In the genomic region with DNA sequence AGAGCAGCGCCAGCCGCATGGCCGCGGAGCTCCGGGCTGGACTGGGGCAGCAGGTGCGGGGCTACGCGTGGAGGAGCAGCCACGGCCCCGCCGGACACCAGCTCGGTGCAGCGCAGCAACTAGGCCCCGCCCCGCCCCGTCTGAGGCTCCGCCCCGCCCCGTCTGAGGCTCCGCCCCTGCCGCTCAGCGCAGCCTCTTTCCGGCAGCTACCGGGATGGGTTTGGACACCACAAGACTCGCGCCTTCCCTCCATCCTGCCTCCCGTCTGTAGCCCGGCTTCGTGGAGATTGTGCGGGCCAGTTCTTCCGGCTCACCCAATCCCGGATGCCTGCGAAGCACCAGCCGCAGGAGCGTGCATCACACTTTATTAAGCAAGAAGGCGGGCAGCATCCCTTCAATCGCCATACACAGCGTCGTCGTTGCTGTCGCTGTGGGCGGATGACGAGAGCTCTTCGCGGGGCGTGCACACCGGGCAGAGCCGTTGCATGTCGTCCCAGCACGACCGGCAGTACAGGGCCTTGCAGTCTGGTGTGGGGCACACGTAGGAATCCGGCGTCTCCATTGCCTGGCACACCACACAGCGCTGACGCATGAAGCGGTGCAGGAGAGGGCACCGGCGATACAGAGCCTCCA, we compare ENCODE assay signal across 8 mouse cellular contexts. TPM values are rescaled to one million over a fixed set of nuclear protein-coding genes. Genes with fewer than 3 reads are reported as not detected.
A peak's percentile ranks its signal among the peaks of the same experiment; 100 is the strongest.
DNase-seq lines count a peak whose midpoint lies in the region; ATAC-seq and TF ChIP-seq lines count a peak whose summit lies in the region.

TSS of gene Adam15 (minus strand) at position 128 of the 633 bp plus-strand sequence.

- ATAC-seq in embryonic facial prominence, embryonic 12.5 days (ENCODE audit: insufficient number of reproducible peaks, insufficient read depth, low FRiP score, low TSS enrichment) = peak; percentile 81
- ATAC-seq in limb, embryonic 11.5 days (ENCODE audit: insufficient number of reproducible peaks, low FRiP score, low TSS enrichment, low read depth) = peak; percentile 84
- ATAC-seq in midbrain, embryonic 13.5 days = peak; percentile 92

- H3K9ac ChIP-seq in embryonic facial prominence, embryonic 12.5 days = peak within 1 kb of the TSS; percentile 65
- peak within 1 kb of the TSS; percentile 61 for H3K9ac ChIP-seq in limb, embryonic 11.5 days (ENCODE audit: low read length)
- peak within 1 kb of the TSS; percentile 77 for H3K9ac ChIP-seq in midbrain, embryonic 13.5 days (replicated peaks)

- DNase-seq in 3134 (ENCODE audit: extremely low read depth, insufficient read length, low spot score) = peak; percentile 92
- peak; percentile 94 for DNase-seq in adrenal gland, postnatal 25 days
- peak; percentile 92 to 94 for DNase-seq in heart, adult 18-20 months
- peak; percentile 95 for DNase-seq in kidney, adult 2 months
- DNase-seq in limb, embryonic 11.5 days (ENCODE audit: low spot score) = peak; percentile 91

- peaks cover 44% of the 10 kb centered on the region for H3K27me3 ChIP-seq in embryonic facial prominence, embryonic 12.5 days
- no peaks in the 10 kb centered on the region for H3K27me3 ChIP-seq in kidney, adult 2 months (replicated peaks; ENCODE audit: control insufficient read depth, insufficient read depth, low read length)
- 0 out of 2 replicates have a peak, but pooled peaks cover 3% of the 10 kb centered on the region for H3K27me3 ChIP-seq in limb, embryonic 11.5 days (ENCODE audit: control insufficient read depth, insufficient read depth, low read length)
- peaks cover 48% of the 10 kb centered on the region for H3K27me3 ChIP-seq in midbrain, embryonic 13.5 days
- no peaks in the 10 kb centered on the region for H3K27me3 ChIP-seq in small intestine, adult 2 months (ENCODE audit: control insufficient read depth, insufficient read depth, low read length)

- no peak for TF ChIP-seq CTCF in kidney, adult 2 months (conservative IDR thresholded peaks at IDR 0.05; ENCODE audit: insufficient read depth, insufficient read length, low read depth, low read length)
- TF ChIP-seq CTCF in small intestine, adult 2 months (IDR thresholded peaks at IDR 0.05; ENCODE audit: extremely low read depth, insufficient read length, insufficient replicate concordance, low read depth, low read length) = no peak

- peaks cover 19% of the 10 kb centered on the region for H3K4me1 ChIP-seq in embryonic facial prominence, embryonic 12.5 days
- peaks cover 4% of the 10 kb centered on the region; the same call in 1 of the 2 replicates for H3K4me1 ChIP-seq in kidney, adult 2 months (ENCODE audit: control insufficient read depth, insufficient read depth, low read length)
- H3K4me1 ChIP-seq in limb, embryonic 11.5 days (ENCODE audit: control insufficient read depth, insufficient read depth, low read length) = peaks cover 11% of the 10 kb centered on the region; the same call in 1 of the 2 replicates
- peaks cover 20% of the 10 kb centered on the region for H3K4me1 ChIP-seq in midbrain, embryonic 13.5 days (replicated peaks)
- H3K4me1 ChIP-seq in small intestine, adult 2 months (ENCODE audit: control insufficient read depth, insufficient read depth, insufficient read length, low read length) = peaks cover 23% of the 10 kb centered on the region

- peaks cover 20% of the 10 kb centered on the region; the same call in 1 of the 2 replicates for H3K36me3 ChIP-seq in embryonic facial prominence, embryonic 12.5 days
- no peaks in the 10 kb centered on the region for H3K36me3 ChIP-seq in kidney, adult 2 months (ENCODE audit: control insufficient read depth, insufficient read depth, low read length)
- H3K36me3 ChIP-seq in limb, embryonic 11.5 days (ENCODE audit: control insufficient read depth, insufficient read depth, low read length) = peaks cover 5% of the 10 kb centered on the region; the same call in 1 of the 2 replicates
- H3K36me3 ChIP-seq in midbrain, embryonic 13.5 days = peaks cover 6% of the 10 kb centered on the region
- peaks cover 3% of the 10 kb centered on the region; the same call in 1 of the 2 replicates for H3K36me3 ChIP-seq in small intestine, adult 2 months (ENCODE audit: control insufficient read depth, insufficient read depth, low read length)

- H3K27ac ChIP-seq in embryonic facial prominence, embryonic 12.5 days = peak within 1 kb of the TSS; percentile 46; the same call in 1 of the 2 replicates
- H3K27ac ChIP-seq in kidney, adult 2 months (ENCODE audit: insufficient read depth, low read depth, low read length) = peak within 1 kb of the TSS; percentile 53
- H3K27ac ChIP-seq in limb, embryonic 11.5 days (replicated peaks; ENCODE audit: low read depth, low read length) = no peak within 1 kb of the TSS
- H3K27ac ChIP-seq in midbrain, embryonic 13.5 days = peak within 1 kb of the TSS; percentile 86
- H3K27ac ChIP-seq in small intestine, adult 2 months (ENCODE audit: insufficient read depth, low read depth, low read length) = peak within 1 kb of the TSS; percentile 28; the same call in 1 of the 2 replicates

- H3K4me2 ChIP-seq in embryonic facial prominence, embryonic 12.5 days (replicated peaks) = peak within 1 kb of the TSS; percentile 97
- H3K4me2 ChIP-seq in limb, embryonic 11.5 days (ENCODE audit: low read depth, severe bottlenecking) = peak within 1 kb of the TSS; percentile 96
- H3K4me2 ChIP-seq in midbrain, embryonic 13.5 days (replicated peaks) = peak within 1 kb of the TSS; percentile 90

- TF ChIP-seq POLR2A in kidney, adult 2 months (IDR thresholded peaks at IDR 0.05; ENCODE audit: low read depth, low read length) = no peak
- TF ChIP-seq POLR2A in small intestine, adult 2 months (IDR thresholded peaks at IDR 0.05; ENCODE audit: low read depth, low read length) = no peak; the same call in 1 of the 2 replicates

- under 1% methylated on average over 55 of the region's 59 CpGs for WGBS in embryonic facial prominence, embryonic 12.5 days
- WGBS in kidney, adult 2 months = under 1% methylated on average over 59 of the region's 59 CpGs
- WGBS in limb, embryonic 11.5 days = 1% methylated on average over 59 of the region's 59 CpGs
- WGBS in midbrain, embryonic 13.5 days = under 1% methylated on average over 51 of the region's 59 CpGs
- WGBS in small intestine, adult 2 months = under 1% methylated on average over 57 of the region's 59 CpGs

- peak within 1 kb of the TSS; percentile 66 for H3K4me3 ChIP-seq in embryonic facial prominence, embryonic 12.5 days
- H3K4me3 ChIP-seq in kidney, adult 2 months (ENCODE audit: insufficient read depth, low read depth, low read length) = peak within 1 kb of the TSS; percentile 62
- peak within 1 kb of the TSS; percentile 48 for H3K4me3 ChIP-seq in limb, embryonic 11.5 days (ENCODE audit: low read depth, low read length)
- peak within 1 kb of the TSS; percentile 62 for H3K4me3 ChIP-seq in midbrain, embryonic 13.5 days (replicated peaks)
- peak within 1 kb of the TSS; percentile 80 for H3K4me3 ChIP-seq in small intestine, adult 2 months (ENCODE audit: low read depth, low read length)

- H3K9me3 ChIP-seq in embryonic facial prominence, embryonic 12.5 days = no peaks in the 10 kb centered on the region
- H3K9me3 ChIP-seq in limb, embryonic 11.5 days (ENCODE audit: control insufficient read depth, low read length) = no peaks in the 10 kb centered on the region
- H3K9me3 ChIP-seq in midbrain, embryonic 13.5 days = no peaks in the 10 kb centered on the region

RNA-seq across cellular contexts. Expression of gene Adam15, which starts in this region (rescaled TPM):
- total RNA-seq in adrenal gland, postnatal 25 days (2021) = 50.4 and 65.1 TPM in 2 replicates
- 42.7 and 45.5 TPM in 2 replicates for polyA plus RNA-seq in embryonic facial prominence, embryonic 12.5 days (2016; fragmentation: Nextera tagmentation; extraction: Ambion mirVana)
- 10 to 100 TPM; 45.5 to 47.0 TPM for total RNA-seq in heart, adult 18-20 months (2021)
- 95.1 and 111 TPM in 2 replicates for polyA plus RNA-seq in kidney, adult 2 months (2012; rRNA removed)
- 17.8 and 21.0 TPM in 2 replicates for polyA plus RNA-seq in limb, embryonic 11.5 days (2014; fragmentation: Nextera tagmentation; extraction: Ambion mirVana)
- 28.2 and 34.2 TPM in 2 replicates for polyA plus RNA-seq in midbrain, embryonic 13.5 days (2015; fragmentation: Nextera tagmentation; extraction: Ambion mirVana)
- 48.9 and 70.7 TPM in 2 replicates for polyA plus RNA-seq in small intestine, adult 2 months (2012; rRNA removed)
